Mouse (Mus musculus) liver, embryonic 11.5 days (tissue): ENCODE results near the gene Syne2. TPM values are rescaled to one million over a fixed set of nuclear protein-coding genes. Genes with fewer than 3 reads are reported as not detected.

ENCODE experiments used
- ATAC-seq: fragments of 200-750 bp; cut with Nextera tagmentation; replicated peaks from 2 replicates; pipeline ENCODE4 v1.8.0; 2017; ENCODE audit warnings: moderate number of reproducible peaks, mild to moderate bottlenecking, moderate TSS enrichment, moderate library complexity; ENCODE audit not compliant: low FRiP score
- DNase-seq: peaks from one replicate; pipeline ENCODE4 v3.0.0-alpha.2; 2017; ENCODE audit warnings: low spot score
- H3K27ac ChIP-seq: fragments of 300-500 bp; sonication (generic); 2 replicates; pipeline ENCODE4 v1.5.1; 2014; ENCODE audit warnings: mild to moderate bottlenecking, low read depth, low read length, control low read depth
- H3K27me3 ChIP-seq: fragments of 300-500 bp; sonication (generic); replicated peaks from 2 replicates; pipeline ENCODE4 v1.6.1; 2014; ENCODE audit warnings: low read length, mixed read lengths; ENCODE audit not compliant: control insufficient read depth, insufficient read depth
- H3K36me3 ChIP-seq: fragments of 300-500 bp; sonication (generic); 2 replicates; pipeline ENCODE4 v1.6.1; 2014; ENCODE audit warnings: mild to moderate bottlenecking, low read length, moderate library complexity, mixed read lengths; ENCODE audit not compliant: control insufficient read depth, insufficient read depth
- H3K4me1 ChIP-seq: fragments of 300-500 bp; sonication (generic); replicated peaks from 2 replicates; pipeline ENCODE4 v1.6.1; 2014; ENCODE audit warnings: low read length, mixed read lengths; ENCODE audit not compliant: control insufficient read depth, insufficient read depth
- H3K4me2 ChIP-seq: fragments of 300-500 bp; sonication (generic); 2 replicates; pipeline ENCODE4 v1.6.1; 2014; ENCODE audit warnings: mild to moderate bottlenecking, control low read depth, moderate library complexity
- H3K4me3 ChIP-seq: fragments of 300-500 bp; sonication (generic); 2 replicates; pipeline ENCODE4 v1.5.1; 2014; ENCODE audit warnings: low read depth, low read length, control low read depth
- H3K9ac ChIP-seq: fragments of 300-500 bp; sonication (generic); 2 replicates; pipeline ENCODE4 v1.6.1; 2014; ENCODE audit warnings: low read depth, low read length, control low read depth
- H3K9me3 ChIP-seq: fragments of 300-500 bp; sonication (generic); 2 replicates; pipeline ENCODE4 v1.6.1; 2016; ENCODE audit warnings: low read length, inconsistent platforms, mixed read lengths; ENCODE audit not compliant: control insufficient read depth
- WGBS: fragments of 180-500 bp; shearing (Covaris S2); extraction: QIAGEN DNeasy Blood & Tissue Kit; methylation state at CpG from one replicate; pipeline ENCODE4 v1.1.7; 2014; 5-methylcytosine and 5-hydroxymethylcytosine counted together
- polyA plus RNA-seq: library from polyadenylated mRNA; unstranded; fragments of >200 nt; fragmentation: Nextera tagmentation; extraction: Ambion mirVana; gene quantifications from 2 replicates; pipeline ENCODE4 v1.2.1, GENCODE M21; 2014

The Syne2 gene
- polyA plus RNA-seq, 1 experiment from 2014 or later, result 21.5 TPM

DNA sequence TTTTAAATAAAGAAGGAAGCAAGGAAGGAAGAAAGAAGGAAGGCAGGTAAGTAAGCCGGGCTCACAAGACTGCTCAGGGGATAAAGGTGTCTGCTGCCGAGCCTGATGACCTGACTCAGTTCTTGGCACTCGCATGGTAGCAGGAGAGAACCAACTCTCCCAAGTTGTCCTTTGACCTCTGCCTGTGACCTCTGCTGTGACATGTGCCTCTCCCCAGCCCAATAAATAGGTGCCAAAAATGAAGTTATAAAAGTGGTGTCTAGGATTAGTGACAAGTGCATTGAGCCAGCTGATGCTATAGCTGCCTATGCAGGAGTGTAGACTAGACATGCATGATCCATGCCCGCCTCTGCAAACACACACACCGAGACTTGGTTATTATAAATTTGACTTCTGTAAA, 73.3 kb downstream of the Syne2 start:
- no peak for DNase-seq
- Histone ChIP-seq H3K4me2 (no peak overlapping the region), H3K27me3 (no peaks in the 10 kb centered on the region), H3K9me3 (no peaks in the 10 kb centered on the region), H3K9ac (no peak overlapping the region), H3K27ac (no peak overlapping the region), H3K4me1 (no peaks in the 10 kb centered on the region), H3K36me3 (no peaks in the 10 kb centered on the region), H3K4me3 (no peak overlapping the region)
- ATAC-seq, result no peak
- 85% methylated on average over 5 of the region's 5 CpGs for WGBS

DNA sequence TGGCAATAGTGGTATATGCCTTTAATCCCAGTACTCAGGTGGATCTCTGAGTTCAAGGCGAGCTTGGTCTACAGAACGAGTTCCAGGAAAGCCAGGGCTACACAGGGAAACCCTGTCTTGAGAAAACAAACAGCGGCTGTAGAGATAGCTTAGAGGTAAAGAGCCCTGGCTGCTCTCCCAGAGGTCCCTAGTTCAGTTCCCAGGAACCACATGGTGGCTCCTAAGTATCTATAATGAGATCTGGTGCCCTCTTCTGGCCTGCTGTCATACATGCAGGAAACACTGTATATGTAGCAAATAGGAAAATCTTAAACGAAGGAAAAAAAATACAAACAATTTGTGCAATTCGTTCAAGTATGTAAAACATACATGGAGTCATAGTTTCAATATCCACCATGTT, 75.5 kb downstream of the Syne2 start:
- Histone ChIP-seq H3K4me2 (no peak overlapping the region), H3K9me3 (no peaks in the 10 kb centered on the region), H3K4me1 (no peaks in the 10 kb centered on the region), H3K36me3 (no peaks in the 10 kb centered on the region), H3K27me3 (no peaks in the 10 kb centered on the region), H3K9ac (no peak overlapping the region), H3K27ac (no peak overlapping the region), H3K4me3 (no peak overlapping the region)
- DNase-seq (no peak), ATAC-seq (no peak)
- WGBS, result 66% methylated on average over 5 of the region's 5 CpGs

GRCm38 (mm10) chr12:75894316-75894997, 76.5 kb downstream of the Syne2 start:
- DNase-seq, result no peak
- H3K27me3 ChIP-seq, result no peaks in the 10 kb centered on the region
- ATAC-seq, result no peak
- no peak overlapping the region for H3K27ac ChIP-seq
- no peaks in the 10 kb centered on the region for H3K4me1 ChIP-seq
- H3K4me3 ChIP-seq, result no peak overlapping the region
- 81% methylated on average over 9 of the region's 9 CpGs for WGBS
- no peak overlapping the region for H3K9ac ChIP-seq
- H3K36me3 ChIP-seq, result no peaks in the 10 kb centered on the region
- no peak overlapping the region for H3K4me2 ChIP-seq
- no peaks in the 10 kb centered on the region for H3K9me3 ChIP-seq

DNA sequence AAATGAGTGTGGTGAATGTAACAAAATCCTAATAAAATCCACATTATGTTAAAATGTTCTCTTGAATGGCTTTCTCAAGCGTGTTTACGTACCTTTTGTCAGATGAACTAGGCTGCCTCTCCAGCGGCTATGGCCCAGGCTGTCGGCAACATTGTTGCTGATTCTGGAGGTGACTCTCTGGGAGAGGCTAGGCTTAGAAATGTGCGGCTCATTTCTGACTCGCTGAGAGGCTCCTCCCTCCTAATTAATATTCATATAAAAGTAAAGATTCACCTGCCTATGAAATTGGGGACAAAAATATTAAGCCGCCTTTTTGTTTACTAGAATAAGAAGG, 77.0 kb downstream of the Syne2 start:
- Histone ChIP-seq H3K4me3 (no peak overlapping the region), H3K27ac (no peak overlapping the region), H3K36me3 (no peaks in the 10 kb centered on the region), H3K9ac (no peak overlapping the region), H3K27me3 (no peaks in the 10 kb centered on the region), H3K4me2 (no peak overlapping the region), H3K9me3 (no peaks in the 10 kb centered on the region), H3K4me1 (no peaks in the 10 kb centered on the region)
- DNase-seq (no peak), ATAC-seq (no peak)
- WGBS, result 87% methylated on average over 7 of the region's 7 CpGs

GRCm38 (mm10) chr12:75897793-75898192, 79.9 kb downstream of the Syne2 start:
- Histone ChIP-seq H3K4me2 (no peak overlapping the region), H3K27ac (no peak overlapping the region), H3K36me3 (no peaks in the 10 kb centered on the region), H3K4me3 (no peak overlapping the region), H3K9me3 (no peaks in the 10 kb centered on the region), H3K27me3 (no peaks in the 10 kb centered on the region), H3K4me1 (no peaks in the 10 kb centered on the region), H3K9ac (no peak overlapping the region)
- DNase-seq (no peak), ATAC-seq (no peak)
- WGBS, result 86% methylated on average over 7 of the region's 7 CpGs

DNA sequence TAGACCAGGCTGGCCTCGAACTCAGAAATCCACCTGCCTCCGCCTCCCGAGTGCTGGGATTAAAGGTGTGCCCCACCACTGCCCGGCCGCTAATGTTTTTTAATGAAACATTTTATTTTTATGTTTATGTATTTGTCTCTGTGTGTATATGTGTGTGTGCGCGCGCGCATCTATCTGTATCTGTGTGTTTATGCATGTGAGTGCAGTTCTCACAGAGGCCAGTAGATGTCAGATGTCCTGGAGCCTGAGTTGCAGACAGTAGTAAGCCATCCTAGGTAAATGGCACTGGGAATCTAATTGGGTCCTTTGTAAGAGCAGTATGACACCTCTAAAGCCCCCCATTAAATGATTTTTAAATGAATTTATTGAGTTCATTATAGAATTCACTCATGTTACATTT, 83.8 kb downstream of the Syne2 start:
- Histone ChIP-seq H3K9me3 (no peaks in the 10 kb centered on the region), H3K4me3 (no peak overlapping the region), H3K27me3 (no peaks in the 10 kb centered on the region), H3K9ac (no peak overlapping the region), H3K4me1 (no peaks in the 10 kb centered on the region), H3K36me3 (no peaks in the 10 kb centered on the region), H3K4me2 (no peak overlapping the region), H3K27ac (no peak overlapping the region)
- WGBS, result 95% methylated on average over 9 of the region's 9 CpGs
- DNase-seq (no peak), ATAC-seq (no peak)

- WGBS, result 87% methylated on average over 11 of the region's 11 CpGs
- Histone ChIP-seq H3K27me3 (no peaks in the 10 kb centered on the region), H3K27ac (no peak overlapping the region), H3K4me1 (no peaks in the 10 kb centered on the region), H3K36me3 (no peaks in the 10 kb centered on the region), H3K9me3 (no peaks in the 10 kb centered on the region), H3K9ac (no peak overlapping the region), H3K4me2 (no peak overlapping the region), H3K4me3 (no peak overlapping the region)
- DNase-seq (no peak), ATAC-seq (no peak)
Observed at GRCm38 (mm10) chr12:75904068-75904467, 86.1 kb downstream of the Syne2 start.

DNA sequence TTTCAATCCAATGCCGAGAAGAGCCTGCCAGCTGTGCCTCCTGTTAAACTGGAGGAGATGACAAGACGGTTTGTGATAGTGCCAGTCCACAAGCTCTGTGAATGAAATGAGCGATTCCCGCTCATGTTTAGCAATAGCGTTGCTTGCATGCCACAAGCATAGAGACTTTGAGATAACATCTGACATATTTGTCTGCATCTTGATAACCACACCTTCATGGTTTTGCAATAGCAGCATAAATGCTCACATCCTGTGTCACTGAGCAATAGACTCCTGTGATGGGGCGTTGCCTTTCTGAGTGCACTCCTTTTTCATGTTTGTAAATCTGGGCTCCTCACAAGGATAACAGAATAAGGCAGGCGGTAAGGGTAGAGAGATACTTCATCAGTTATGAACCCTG, 87.4 kb downstream of the Syne2 start:
- Histone ChIP-seq H3K9me3 (no peaks in the 10 kb centered on the region), H3K27ac (no peak overlapping the region), H3K4me3 (no peak overlapping the region), H3K9ac (no peak overlapping the region), H3K4me2 (no peak overlapping the region), H3K36me3 (no peaks in the 10 kb centered on the region), H3K27me3 (no peaks in the 10 kb centered on the region), H3K4me1 (no peaks in the 10 kb centered on the region)
- 90% methylated on average over 7 of the region's 7 CpGs for WGBS
- DNase-seq, result no peak
- ATAC-seq, result no peak

DNA sequence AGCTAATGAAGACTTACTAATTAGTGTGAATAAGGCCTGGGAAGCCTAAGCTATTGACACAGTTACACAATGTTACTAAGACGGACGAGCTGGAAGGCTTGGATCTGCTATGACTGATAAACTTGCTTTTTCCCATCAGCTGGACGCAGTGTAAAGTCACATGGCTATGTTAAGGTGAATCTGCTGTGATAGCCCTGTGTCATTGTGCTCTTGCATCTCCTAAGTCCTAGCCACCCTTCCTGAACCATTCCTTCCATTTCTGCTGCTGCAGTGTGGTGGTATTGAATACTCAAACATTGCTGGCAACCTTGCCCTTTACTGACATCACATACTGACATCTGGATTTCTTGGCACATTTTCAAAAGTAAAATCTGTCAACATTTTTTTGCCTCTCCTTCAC, 90.5 kb downstream of the Syne2 start:
- ATAC-seq, result no peak
- H3K36me3 ChIP-seq, result no peaks in the 10 kb centered on the region
- no peak for DNase-seq

More for the DNA sequence above, 90.5 kb downstream of the Syne2 start:
- Histone ChIP-seq H3K4me1 (no peaks in the 10 kb centered on the region), H3K4me2 (no peak overlapping the region), H3K9me3 (no peaks in the 10 kb centered on the region), H3K9ac (no peak overlapping the region), H3K27ac (no peak overlapping the region), H3K4me3 (no peak overlapping the region), H3K27me3 (no peaks in the 10 kb centered on the region)
- 79% methylated on average over 3 of the region's 3 CpGs for WGBS
